Mouse (Mus musculus): ENCODE measurements around the gene Ccser1. TPM values are rescaled to one million over a fixed set of nuclear protein-coding genes. Genes with fewer than 3 reads are reported as not detected.

Gene Ccser1
- polyA plus RNA-seq, 1 experiment from 2014 or later: 6.1 TPM

GRCm38 (mm10) chr6:61912896-61913295 lies 732.8 kb downstream of the Ccser1 start:
- Histone ChIP-seq H3K9me3 (ENCODE audit: control insufficient read depth, low read length) (no peaks in the 10 kb centered on the region), H3K36me3 (ENCODE audit: control insufficient read depth, insufficient read depth, low read length) (no peaks in the 10 kb centered on the region), H3K4me1 (ENCODE audit: control insufficient read depth, insufficient read depth, low read length) (no peaks in the 10 kb centered on the region), H3K27ac (replicated peaks; ENCODE audit: low read depth, low read length) (no peak overlapping the region), H3K4me3 (ENCODE audit: low read depth, low read length) (no peak overlapping the region), H3K9ac (ENCODE audit: low read depth, low read length) (no peak overlapping the region), H3K27me3 (replicated peaks; ENCODE audit: control insufficient read depth, insufficient read depth, low read length) (no peaks in the 10 kb centered on the region), H3K4me2 (ENCODE audit: low read depth, low read length) (no peak overlapping the region)
- DNase-seq (ENCODE audit: low spot score) (no peak), ATAC-seq (ENCODE audit: low read depth) (no peak)
- WGBS: 87% methylated on average over 3 of the region's 3 CpGs

- H3K4me1 ChIP-seq (ENCODE audit: control insufficient read depth, insufficient read depth, low read length): no peaks in the 10 kb centered on the region
- H3K27ac ChIP-seq (replicated peaks; ENCODE audit: low read depth, low read length): no peak overlapping the region
- ATAC-seq (ENCODE audit: low read depth): no peak
- H3K4me3 ChIP-seq (ENCODE audit: low read depth, low read length): no peak overlapping the region
- no peaks in the 10 kb centered on the region for H3K36me3 ChIP-seq (ENCODE audit: control insufficient read depth, insufficient read depth, low read length)
- H3K4me2 ChIP-seq (ENCODE audit: low read depth, low read length): no peak overlapping the region
- H3K9me3 ChIP-seq (ENCODE audit: control insufficient read depth, low read length): no peaks in the 10 kb centered on the region
- 58% methylated on average over 1 of the region's 1 CpGs for WGBS
- no peak for DNase-seq (ENCODE audit: low spot score)
- no peak overlapping the region for H3K9ac ChIP-seq (ENCODE audit: low read depth, low read length)
- H3K27me3 ChIP-seq (replicated peaks; ENCODE audit: control insufficient read depth, insufficient read depth, low read length): no peaks in the 10 kb centered on the region
Measured at GRCm38 (mm10) chr6:61931622-61932021, 751.5 kb downstream of the Ccser1 start.

DNA sequence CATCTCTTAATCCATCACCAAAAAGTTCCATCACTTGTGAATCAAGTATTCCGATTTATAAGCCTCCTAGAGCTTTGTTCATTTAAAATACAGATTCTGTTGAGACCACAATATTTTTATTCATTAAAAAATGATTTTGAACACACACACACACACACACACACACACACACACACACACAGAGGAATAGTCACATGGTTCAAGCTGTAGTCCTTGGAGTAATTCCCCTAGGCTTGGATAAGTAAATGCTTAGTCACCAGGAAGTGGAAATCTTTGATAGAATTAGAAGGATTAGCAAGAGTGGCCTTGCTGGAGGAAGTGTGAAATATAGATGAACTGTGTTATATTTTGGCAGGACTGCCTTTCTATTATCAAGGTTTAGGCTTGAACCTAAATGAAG lies 756.5 kb downstream of the Ccser1 start:
- ATAC-seq (ENCODE audit: low read depth): no peak
- Histone ChIP-seq H3K27me3 (replicated peaks; ENCODE audit: control insufficient read depth, insufficient read depth, low read length) (no peaks in the 10 kb centered on the region), H3K9me3 (ENCODE audit: control insufficient read depth, low read length) (no peaks in the 10 kb centered on the region), H3K4me2 (ENCODE audit: low read depth, low read length) (no peak overlapping the region), H3K27ac (replicated peaks; ENCODE audit: low read depth, low read length) (no peak overlapping the region), H3K36me3 (ENCODE audit: control insufficient read depth, insufficient read depth, low read length) (no peaks in the 10 kb centered on the region), H3K9ac (ENCODE audit: low read depth, low read length) (no peak overlapping the region), H3K4me1 (ENCODE audit: control insufficient read depth, insufficient read depth, low read length) (no peaks in the 10 kb centered on the region), H3K4me3 (ENCODE audit: low read depth, low read length) (no peak overlapping the region)
- 89% methylated on average over 1 of the region's 1 CpGs for WGBS
- no peak for DNase-seq (ENCODE audit: low spot score)

DNA sequence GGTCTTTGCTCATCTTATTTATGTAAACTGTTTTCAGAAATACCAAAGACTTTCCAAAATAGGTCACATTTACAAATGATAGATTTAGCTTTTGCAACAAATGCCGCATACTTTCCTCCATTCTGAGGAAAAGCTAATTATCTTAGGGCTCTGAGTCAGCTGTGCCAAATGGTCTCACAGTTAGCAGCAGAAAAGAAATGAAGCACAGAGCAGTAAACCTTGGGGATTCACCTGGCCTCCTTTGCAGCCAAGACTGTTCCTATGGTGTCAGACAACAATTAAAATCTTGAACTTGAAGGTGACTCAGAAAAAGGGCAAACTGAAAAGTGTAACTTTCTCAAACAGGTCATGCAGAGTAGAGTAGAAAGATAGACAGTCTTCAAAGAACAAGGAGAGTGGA lies 759.1 kb downstream of the Ccser1 start:
- Histone ChIP-seq H3K27ac (replicated peaks; ENCODE audit: low read depth, low read length) (no peak overlapping the region), H3K9me3 (ENCODE audit: control insufficient read depth, low read length) (no peaks in the 10 kb centered on the region), H3K27me3 (replicated peaks; ENCODE audit: control insufficient read depth, insufficient read depth, low read length) (no peaks in the 10 kb centered on the region), H3K4me2 (ENCODE audit: low read depth, low read length) (no peak overlapping the region), H3K9ac (ENCODE audit: low read depth, low read length) (no peak overlapping the region), H3K4me1 (ENCODE audit: control insufficient read depth, insufficient read depth, low read length) (no peaks in the 10 kb centered on the region), H3K36me3 (ENCODE audit: control insufficient read depth, insufficient read depth, low read length) (no peaks in the 10 kb centered on the region), H3K4me3 (ENCODE audit: low read depth, low read length) (no peak overlapping the region)
- DNase-seq (ENCODE audit: low spot score) (no peak), ATAC-seq (ENCODE audit: low read depth) (no peak)
- 67% methylated on average over 1 of the region's 1 CpGs for WGBS

DNA sequence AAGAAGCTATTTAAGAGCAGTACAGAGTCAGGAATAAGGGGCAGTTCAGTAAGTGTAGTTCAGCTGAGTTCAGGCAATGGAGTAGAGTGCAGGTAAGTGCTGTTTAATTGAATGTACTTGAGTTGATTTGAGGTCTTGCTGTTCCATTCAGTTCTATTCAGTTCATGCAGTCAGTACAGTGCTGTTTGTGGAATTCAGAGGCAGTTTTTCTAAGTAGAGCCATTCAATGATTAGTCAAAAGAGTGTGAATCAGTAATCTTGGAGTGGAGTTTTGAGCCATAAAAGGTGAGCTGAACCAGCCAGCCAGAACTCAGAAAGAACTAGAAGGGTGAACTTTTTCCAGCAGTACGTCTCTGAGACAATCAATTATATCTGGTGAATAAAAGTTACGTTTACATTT lies 773.6 kb downstream of the Ccser1 start:
- no peak overlapping the region for H3K4me2 ChIP-seq (ENCODE audit: low read depth, low read length)
- no peaks in the 10 kb centered on the region for H3K36me3 ChIP-seq (ENCODE audit: control insufficient read depth, insufficient read depth, low read length)
- no peaks in the 10 kb centered on the region for H3K4me1 ChIP-seq (ENCODE audit: control insufficient read depth, insufficient read depth, low read length)
- no peak overlapping the region for H3K27ac ChIP-seq (replicated peaks; ENCODE audit: low read depth, low read length)
- H3K27me3 ChIP-seq (replicated peaks; ENCODE audit: control insufficient read depth, insufficient read depth, low read length): no peaks in the 10 kb centered on the region
- WGBS: 79% methylated on average over 2 of the region's 2 CpGs
- H3K9me3 ChIP-seq (ENCODE audit: control insufficient read depth, low read length): no peaks in the 10 kb centered on the region
- DNase-seq (ENCODE audit: low spot score) (no peak), ATAC-seq (ENCODE audit: low read depth) (no peak)
- no peak overlapping the region for H3K9ac ChIP-seq (ENCODE audit: low read depth, low read length)
- no peak overlapping the region for H3K4me3 ChIP-seq (ENCODE audit: low read depth, low read length)

GRCm38 (mm10) chr6:61976878-61977277 lies 796.8 kb downstream of the Ccser1 start:
- 71% methylated on average over 2 of the region's 2 CpGs for WGBS
- H3K9ac ChIP-seq (ENCODE audit: low read depth, low read length): no peak overlapping the region
- no peaks in the 10 kb centered on the region for H3K36me3 ChIP-seq (ENCODE audit: control insufficient read depth, insufficient read depth, low read length)
- H3K4me2 ChIP-seq (ENCODE audit: low read depth, low read length): no peak overlapping the region
- H3K9me3 ChIP-seq (ENCODE audit: control insufficient read depth, low read length): no peaks in the 10 kb centered on the region
- ATAC-seq (ENCODE audit: low read depth): no peak
- DNase-seq (ENCODE audit: low spot score): peak; percentile 73
- H3K4me3 ChIP-seq (ENCODE audit: low read depth, low read length): no peak overlapping the region
- H3K27me3 ChIP-seq (replicated peaks; ENCODE audit: control insufficient read depth, insufficient read depth, low read length): no peaks in the 10 kb centered on the region
- H3K4me1 ChIP-seq (ENCODE audit: control insufficient read depth, insufficient read depth, low read length): no peaks in the 10 kb centered on the region
- no peak overlapping the region for H3K27ac ChIP-seq (replicated peaks; ENCODE audit: low read depth, low read length)

DNA sequence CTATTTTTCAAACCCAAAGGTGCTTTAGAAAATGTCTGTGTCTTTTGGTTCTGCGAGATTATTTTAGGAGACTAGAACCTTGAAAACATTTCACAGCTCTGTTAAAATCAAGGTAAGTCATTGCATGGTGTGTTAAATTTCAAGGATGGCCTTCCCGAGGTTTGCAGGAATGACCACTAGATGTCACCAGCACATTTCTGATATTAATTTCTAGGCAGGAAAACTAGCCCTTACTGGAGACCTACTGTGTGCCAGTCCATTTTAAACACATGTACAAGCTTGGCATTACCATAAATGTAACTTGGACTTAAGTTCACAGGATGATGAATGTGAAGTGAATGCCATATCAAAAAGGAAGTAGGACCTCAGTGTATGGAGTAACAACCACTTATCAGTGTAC lies 798.3 kb downstream of the Ccser1 start:
- no peak overlapping the region for H3K9ac ChIP-seq (ENCODE audit: low read depth, low read length)
- DNase-seq (ENCODE audit: low spot score) (no peak), ATAC-seq (ENCODE audit: low read depth) (no peak)
- no peaks in the 10 kb centered on the region for H3K36me3 ChIP-seq (ENCODE audit: control insufficient read depth, insufficient read depth, low read length)
- no peak overlapping the region for H3K27ac ChIP-seq (replicated peaks; ENCODE audit: low read depth, low read length)
- no peaks in the 10 kb centered on the region for H3K9me3 ChIP-seq (ENCODE audit: control insufficient read depth, low read length)
- no peak overlapping the region for H3K4me3 ChIP-seq (ENCODE audit: low read depth, low read length)
- no peaks in the 10 kb centered on the region for H3K27me3 ChIP-seq (replicated peaks; ENCODE audit: control insufficient read depth, insufficient read depth, low read length)
- no peak overlapping the region for H3K4me2 ChIP-seq (ENCODE audit: low read depth, low read length)
- 23% methylated on average over 2 of the region's 2 CpGs for WGBS
- H3K4me1 ChIP-seq (ENCODE audit: control insufficient read depth, insufficient read depth, low read length): no peaks in the 10 kb centered on the region

DNA sequence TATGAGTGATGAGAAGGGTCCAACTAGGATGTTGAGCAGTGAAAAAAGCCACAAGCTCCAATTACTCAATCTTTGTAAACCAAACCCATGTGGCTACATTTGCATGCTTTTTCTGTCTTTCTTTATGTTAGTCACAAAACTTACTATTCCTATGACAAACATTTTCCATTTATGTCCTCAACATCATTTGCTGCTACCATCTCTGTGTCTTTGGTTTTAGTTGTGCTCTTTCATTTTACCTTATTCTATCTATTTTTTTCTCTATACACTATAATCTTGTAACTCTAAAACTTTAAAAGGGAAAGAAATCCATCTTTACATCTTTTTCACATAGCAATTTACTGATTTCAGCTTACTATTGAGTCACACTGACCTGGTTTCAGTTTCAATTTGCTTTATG lies 834.2 kb downstream of the Ccser1 start:
- no peak overlapping the region for H3K9ac ChIP-seq (ENCODE audit: low read depth, low read length)
- H3K4me1 ChIP-seq (ENCODE audit: control insufficient read depth, insufficient read depth, low read length): no peaks in the 10 kb centered on the region
- H3K4me2 ChIP-seq (ENCODE audit: low read depth, low read length): no peak overlapping the region
- H3K27me3 ChIP-seq (replicated peaks; ENCODE audit: control insufficient read depth, insufficient read depth, low read length): no peaks in the 10 kb centered on the region
- no peaks in the 10 kb centered on the region for H3K9me3 ChIP-seq (ENCODE audit: control insufficient read depth, low read length)
- DNase-seq (ENCODE audit: low spot score) (peak; percentile 2), ATAC-seq (ENCODE audit: low read depth) (no peak)
- H3K4me3 ChIP-seq (ENCODE audit: low read depth, low read length): no peak overlapping the region
- H3K27ac ChIP-seq (replicated peaks; ENCODE audit: low read depth, low read length): no peak overlapping the region
- no peaks in the 10 kb centered on the region for H3K36me3 ChIP-seq (ENCODE audit: control insufficient read depth, insufficient read depth, low read length)

GRCm38 (mm10) chr6:62044454-62044853 lies 864.3 kb downstream of the Ccser1 start:
- no peaks in the 10 kb centered on the region for H3K36me3 ChIP-seq (ENCODE audit: control insufficient read depth, insufficient read depth, low read length)
- H3K4me1 ChIP-seq (ENCODE audit: control insufficient read depth, insufficient read depth, low read length): no peaks in the 10 kb centered on the region
- no peak overlapping the region for H3K27ac ChIP-seq (replicated peaks; ENCODE audit: low read depth, low read length)
- no peak for ATAC-seq (ENCODE audit: low read depth)
- no peak overlapping the region for H3K4me2 ChIP-seq (ENCODE audit: low read depth, low read length)
- H3K4me3 ChIP-seq (ENCODE audit: low read depth, low read length): no peak overlapping the region
- 70% methylated on average over 1 of the region's 1 CpGs for WGBS
- no peaks in the 10 kb centered on the region for H3K9me3 ChIP-seq (ENCODE audit: control insufficient read depth, low read length)
- no peak for DNase-seq (ENCODE audit: low spot score)
- no peak overlapping the region for H3K9ac ChIP-seq (ENCODE audit: low read depth, low read length)
- no peaks in the 10 kb centered on the region for H3K27me3 ChIP-seq (replicated peaks; ENCODE audit: control insufficient read depth, insufficient read depth, low read length)
